Mouse (Mus musculus): ENCODE results near the gene Peli1.
"Not testable (repeated sequence)": the region's sequence is repeated elsewhere in the genome, so short reads cannot be mapped to it uniquely, and the experiment has no call there.

The Peli1 gene

DNA sequence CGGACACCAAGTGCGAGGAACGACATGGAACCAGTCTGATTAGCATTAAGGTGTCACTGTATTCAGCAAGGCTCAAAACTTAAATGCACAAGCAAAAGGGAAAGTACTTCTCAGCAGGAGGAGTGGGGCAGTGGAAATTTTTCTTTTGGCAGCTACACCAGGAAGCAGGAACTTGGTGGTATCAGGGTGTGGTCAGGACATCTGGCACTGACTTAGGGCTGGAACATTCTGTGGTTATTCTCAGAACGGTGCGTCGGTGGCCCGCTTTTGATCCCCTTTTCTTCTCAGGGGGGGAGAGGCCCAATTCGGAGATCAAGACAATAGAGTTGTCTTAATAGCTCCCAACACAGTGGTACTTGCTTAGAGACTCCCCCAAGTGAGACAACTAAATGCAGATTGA is 100.7 kb downstream of the Peli1 start:
- DNase-seq (ENCODE audit: low read depth, low spot score) = not testable (repeated sequence)

DNA sequence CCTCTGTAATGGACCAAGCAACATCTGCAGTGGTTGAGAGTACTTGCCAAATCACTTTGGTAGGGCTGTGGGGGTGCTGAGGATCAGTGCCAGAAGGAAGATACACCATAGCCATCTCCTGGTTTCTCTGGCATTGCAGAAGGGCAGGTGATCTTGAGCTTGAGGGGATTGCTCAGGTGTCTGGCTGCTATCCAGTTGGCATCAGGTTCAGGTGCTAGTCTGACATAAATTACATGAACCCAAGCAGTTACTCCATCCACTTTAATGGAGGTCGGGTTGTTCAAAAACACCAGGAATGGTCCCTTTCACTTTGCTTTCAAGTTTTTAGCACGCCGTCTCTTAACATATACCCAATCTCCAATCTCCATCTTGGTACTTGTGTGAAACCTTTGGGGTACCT is 103.8 kb downstream of the Peli1 start:
- DNase-seq (ENCODE audit: low read depth, low spot score) = no peak

All from retina, adult 2 months (tissue).